Mouse (Mus musculus) lung, embryonic 14.5 days (tissue): ENCODE results near the gene Hoxb6. TPM values are rescaled to one million over a fixed set of nuclear protein-coding genes. Genes with fewer than 3 reads are reported as not detected.

Source experiments
- ATAC-seq: fragments of 200-750 bp; cut with Nextera tagmentation; 2 replicates; pipeline ENCODE4 v1.8.0; 2017; ENCODE audit warnings: mild to moderate bottlenecking, moderate TSS enrichment, moderate library complexity; ENCODE audit not compliant: insufficient read depth
- DNase-seq: peaks from one replicate; pipeline ENCODE4 v3.0.0-alpha.2; 2015
- H3K27ac ChIP-seq: fragments of 300-500 bp; sonication (generic); 2 replicates; pipeline ENCODE4 v1.5.1; 2014; ENCODE audit warnings: low read depth, mild to moderate bottlenecking, moderate library complexity
- H3K27me3 ChIP-seq: fragments of 300-500 bp; sonication (generic); 2 replicates; pipeline ENCODE4 v1.6.1; 2014; ENCODE audit warnings: low read length, control low read depth; ENCODE audit not compliant: insufficient read depth
- H3K36me3 ChIP-seq: fragments of 300-500 bp; sonication (generic); 2 replicates; pipeline ENCODE4 v1.6.1; 2014; ENCODE audit warnings: control low read depth; ENCODE audit not compliant: insufficient read depth
- H3K4me1 ChIP-seq: fragments of 300-500 bp; sonication (generic); 2 replicates; pipeline ENCODE4 v1.6.1; 2014; ENCODE audit warnings: antibody characterized with exemption, control low read depth; ENCODE audit not compliant: insufficient read depth
- H3K4me2 ChIP-seq: fragments of 300-500 bp; sonication (generic); 2 replicates; pipeline ENCODE4 v1.6.1; 2014; ENCODE audit warnings: mild to moderate bottlenecking
- H3K4me3 ChIP-seq: fragments of 300-500 bp; sonication (generic); 2 replicates; pipeline ENCODE4 v1.5.1; 2014; ENCODE audit warnings: low read depth, low read length
- H3K9ac ChIP-seq: fragments of 300-500 bp; sonication (generic); 2 replicates; pipeline ENCODE4 v1.6.1; 2014
- H3K9me3 ChIP-seq: fragments of 300-500 bp; sonication (generic); 2 replicates; pipeline ENCODE4 v1.6.1; 2016; ENCODE audit warnings: low read depth, low read length, control low read depth
- CTCF ChIP-seq: IDR thresholded peaks from 2 replicates; pipeline ENCODE4 v1.5.1; 2016; ENCODE audit warnings: antibody characterized with exemption, low read depth
- WGBS: fragments of 180-500 bp; shearing (Covaris S2); extraction: QIAGEN DNeasy Blood & Tissue Kit; methylation state at CpG from one replicate; pipeline ENCODE4 v1.1.7; 2014; 5-methylcytosine and 5-hydroxymethylcytosine counted together
- polyA plus RNA-seq: library from polyadenylated mRNA; unstranded; fragments of >200 nt; fragmentation: Nextera tagmentation; extraction: Ambion mirVana; gene quantifications from 2 replicates; pipeline ENCODE4 v1.2.1, GENCODE M21; 2014

Hoxb6 gene
- polyA plus RNA-seq, 1 experiment from 2014 or later, result 24.4 TPM

GRCm38 (mm10) chr11:96345220-96345892 lies 53.1 kb downstream of the Hoxb6 start:
- DNase-seq (peak; percentile 76), ATAC-seq (no peak)
- H3K4me1 ChIP-seq, result peaks cover 23% of the 10 kb centered on the region
- no peaks in the 10 kb centered on the region for H3K9me3 ChIP-seq
- H3K27me3 ChIP-seq, result peaks cover 34% of the 10 kb centered on the region
- H3K4me2 ChIP-seq, result peak overlapping the region; percentile 84
- H3K27ac ChIP-seq, result peak overlapping the region; percentile 100
- peak overlapping the region; percentile 64 for H3K4me3 ChIP-seq
- 1% methylated on average over 42 of the region's 56 CpGs for WGBS
- peaks cover 46% of the 10 kb centered on the region for H3K36me3 ChIP-seq
- H3K9ac ChIP-seq, result peak overlapping the region; percentile 97
- TF ChIP-seq CTCF, result no peak

- Histone ChIP-seq H3K9ac (peak overlapping the region; percentile 97), H3K4me1 (peaks cover 30% of the 10 kb centered on the region), H3K27ac (peak overlapping the region; percentile 100), H3K9me3 (no peaks in the 10 kb centered on the region), H3K4me2 (peak overlapping the region; percentile 84), H3K4me3 (peak overlapping the region; percentile 64), H3K36me3 (peaks cover 46% of the 10 kb centered on the region), H3K27me3 (peaks cover 34% of the 10 kb centered on the region)
- ATAC-seq, result peak; percentile 15; the same call in 1 of the 2 replicates
- peak; percentile 42 for TF ChIP-seq CTCF
- peak; percentile 71 for DNase-seq
- 5% methylated on average over 45 of the region's 45 CpGs for WGBS
These were observed 53.9 kb downstream of the Hoxb6 start for GRCm38 (mm10) chr11:96345893-96346806.

- 36% methylated on average over 5 of the region's 5 CpGs for WGBS
- DNase-seq (peak; percentile 58), ATAC-seq (no peak)
- H3K27ac ChIP-seq, result peak overlapping the region; percentile 100
- peaks cover 39% of the 10 kb centered on the region for H3K36me3 ChIP-seq
- H3K4me2 ChIP-seq, result peak overlapping the region; percentile 84
- H3K4me1 ChIP-seq, result peaks cover 27% of the 10 kb centered on the region
- TF ChIP-seq CTCF, result no peak
- H3K4me3 ChIP-seq, result no peak overlapping the region
- peaks cover 29% of the 10 kb centered on the region for H3K27me3 ChIP-seq
- H3K9me3 ChIP-seq, result no peaks in the 10 kb centered on the region
- peak overlapping the region; percentile 21; the same call in 1 of the 2 replicates for H3K9ac ChIP-seq
These were observed 54.7 kb downstream of the Hoxb6 start for GRCm38 (mm10) chr11:96346916-96347520.

- no peak for ATAC-seq
- DNase-seq, result no peak
- Histone ChIP-seq H3K27ac (peak overlapping the region; percentile 98), H3K4me2 (peak overlapping the region; percentile 83), H3K4me1 (peaks cover 27% of the 10 kb centered on the region), H3K27me3 (peaks cover 23% of the 10 kb centered on the region), H3K4me3 (peak overlapping the region; percentile 27; the same call in 1 of the 2 replicates), H3K36me3 (peaks cover 35% of the 10 kb centered on the region), H3K9ac (peak overlapping the region; percentile 32), H3K9me3 (no peaks in the 10 kb centered on the region)
- WGBS, result 15% methylated on average over 4 of the region's 4 CpGs
- TF ChIP-seq CTCF, result peak; percentile 13; the same call in 1 of the 2 replicates
These were observed 55.4 kb downstream of the Hoxb6 start for GRCm38 (mm10) chr11:96347717-96348116.

- peak overlapping the region; percentile 27; the same call in 1 of the 2 replicates for H3K4me3 ChIP-seq
- H3K4me2 ChIP-seq, result peak overlapping the region; percentile 83
- H3K9ac ChIP-seq, result peak overlapping the region; percentile 32
- no peak for TF ChIP-seq CTCF
- 15% methylated on average over 21 of the region's 21 CpGs for WGBS
- peak; percentile 88 for DNase-seq
- peaks cover 35% of the 10 kb centered on the region for H3K36me3 ChIP-seq
- peak overlapping the region; percentile 98 for H3K27ac ChIP-seq
- H3K9me3 ChIP-seq, result no peaks in the 10 kb centered on the region
- no peak for ATAC-seq
- peaks cover 27% of the 10 kb centered on the region for H3K4me1 ChIP-seq
- peaks cover 17% of the 10 kb centered on the region for H3K27me3 ChIP-seq
These were observed 56.1 kb downstream of the Hoxb6 start for GRCm38 (mm10) chr11:96348141-96348928.

GRCm38 (mm10) chr11:96348988-96349387 lies 56.7 kb downstream of the Hoxb6 start:
- peaks cover 26% of the 10 kb centered on the region for H3K4me1 ChIP-seq

More at GRCm38 (mm10) chr11:96348988-96349387, 56.7 kb downstream of the Hoxb6 start:
- H3K9ac ChIP-seq, result peak overlapping the region; percentile 32
- H3K36me3 ChIP-seq, result peaks cover 36% of the 10 kb centered on the region
- peak overlapping the region; percentile 27 for H3K4me3 ChIP-seq
- H3K27ac ChIP-seq, result peak overlapping the region; percentile 98
- H3K27me3 ChIP-seq, result peaks cover 15% of the 10 kb centered on the region
- ATAC-seq, result no peak
- peak overlapping the region; percentile 83 for H3K4me2 ChIP-seq
- WGBS, result 23% methylated on average over 3 of the region's 3 CpGs
- DNase-seq, result no peak
- TF ChIP-seq CTCF, result no peak
- no peaks in the 10 kb centered on the region for H3K9me3 ChIP-seq
